Mouse (Mus musculus) large intestine, adult 2 months (tissue): ENCODE measurements around the gene 4921501E09Rik. TPM values are rescaled to one million over a fixed set of nuclear protein-coding genes. Genes with fewer than 3 reads are reported as not detected.
"Not testable (repeated sequence)": the region's sequence is repeated elsewhere in the genome, so short reads cannot be mapped to it uniquely, and the experiment has no call there.

Experiments used
- DNase-seq: peaks from one replicate; pipeline ENCODE4 v3.0.0-alpha.2; 2012; ENCODE audit warnings: low read depth, low spot score
- WGBS: fragments of 180-500 bp; shearing (Covaris S2); methylation state at CpG from one replicate; pipeline ENCODE4 v1.1.7; 2018; 5-methylcytosine and 5-hydroxymethylcytosine counted together
- polyA plus RNA-seq: library from polyadenylated mRNA; depleted of rRNA; stranded (reverse); fragments of >200 nt; gene quantifications from 2 replicates; pipeline ENCODE4 v1.2.3, GENCODE M21; 2012; rRNA removed

Gene 4921501E09Rik
- polyA plus RNA-seq = not detected in 2 replicates

DNA sequence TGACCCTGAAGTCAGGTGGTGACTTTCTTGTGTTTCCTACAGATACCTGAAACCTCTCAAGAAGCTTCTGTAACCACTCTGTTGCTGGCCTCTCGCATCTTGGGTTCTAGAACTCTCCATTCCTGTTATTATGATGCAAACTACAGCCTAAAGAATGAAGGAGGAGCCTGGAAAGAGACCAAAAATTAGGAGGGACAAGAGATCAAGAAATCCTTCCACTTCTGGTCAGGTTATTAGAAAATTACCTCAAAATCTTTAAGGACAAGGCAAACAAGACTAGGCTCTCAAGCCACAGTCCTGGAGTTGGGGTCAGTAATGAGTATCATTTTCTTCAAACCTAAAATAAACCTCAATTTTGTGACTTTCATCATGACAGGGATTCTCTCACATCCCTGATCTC is at the start of gene 4921501E09Rik:
4921501E09Rik (minus strand) TSS at position 101 of the 400 bp plus-strand sequence.
- DNase-seq = no peak
- 43% methylated on average over 1 of the region's 1 CpGs for WGBS

DNA sequence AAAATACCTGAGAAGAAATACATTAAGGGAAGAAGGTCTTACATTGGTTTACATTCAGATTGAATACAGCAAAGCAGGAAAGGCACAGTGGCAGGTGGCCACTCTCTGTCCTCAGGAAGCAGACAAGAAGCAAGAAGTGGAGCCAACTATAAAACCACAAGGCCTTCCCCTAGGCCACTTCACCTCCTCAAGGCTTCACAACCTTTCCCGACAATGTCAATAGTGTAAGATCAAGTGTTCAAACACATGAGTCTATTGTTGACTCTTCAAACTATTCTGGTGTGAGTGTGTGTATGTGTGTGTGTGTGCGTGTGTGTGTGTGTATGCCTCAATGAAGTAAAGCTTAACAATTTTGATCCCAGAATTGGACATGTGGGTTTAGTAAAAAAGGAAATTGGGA is 29.5 kb upstream of the 4921501E09Rik start:
- WGBS = 85% methylated on average over 2 of the region's 2 CpGs
- DNase-seq = no peak

DNA sequence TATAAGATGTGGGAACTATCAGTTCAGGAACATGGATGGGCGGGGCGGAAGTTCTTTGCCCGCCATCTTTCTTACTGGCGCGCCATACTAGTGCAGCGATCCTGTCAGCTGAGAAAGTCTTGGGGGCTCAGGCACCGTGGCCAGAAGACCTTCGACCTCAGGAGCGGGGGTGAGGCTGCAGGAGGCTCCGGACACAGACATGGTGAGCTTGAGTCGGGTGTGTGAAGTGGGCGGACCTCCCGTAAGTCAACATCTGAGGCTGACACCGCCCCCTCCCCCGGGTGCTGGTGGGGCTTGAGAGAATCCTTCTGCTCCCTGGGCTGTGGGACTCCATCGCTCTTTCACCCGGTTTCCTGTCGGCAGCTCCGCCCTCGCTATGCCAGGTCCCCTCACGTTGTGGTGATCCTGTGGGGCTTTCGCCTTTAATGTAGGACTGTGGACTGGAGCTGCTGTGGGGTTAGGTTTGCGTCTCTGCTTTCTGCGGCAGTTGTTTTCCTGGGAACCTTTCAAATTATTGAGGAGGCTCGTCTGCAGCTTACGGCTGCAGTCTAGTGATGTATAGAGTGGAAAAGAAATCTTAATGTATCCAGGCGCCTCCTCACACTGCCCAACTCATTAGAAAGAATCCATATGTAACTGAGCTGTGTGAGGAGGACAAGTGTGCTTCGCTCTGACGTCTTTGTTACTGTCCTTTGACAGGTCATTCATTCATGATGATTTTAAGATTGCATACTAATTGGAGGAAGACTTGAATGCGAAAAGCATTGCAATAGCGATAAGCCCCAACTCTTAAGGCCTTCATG is 24.7 kb upstream of the 4921501E09Rik start:
- DNase-seq = peak; percentile 59
- WGBS = under 1% methylated on average over 31 of the region's 31 CpGs

DNA sequence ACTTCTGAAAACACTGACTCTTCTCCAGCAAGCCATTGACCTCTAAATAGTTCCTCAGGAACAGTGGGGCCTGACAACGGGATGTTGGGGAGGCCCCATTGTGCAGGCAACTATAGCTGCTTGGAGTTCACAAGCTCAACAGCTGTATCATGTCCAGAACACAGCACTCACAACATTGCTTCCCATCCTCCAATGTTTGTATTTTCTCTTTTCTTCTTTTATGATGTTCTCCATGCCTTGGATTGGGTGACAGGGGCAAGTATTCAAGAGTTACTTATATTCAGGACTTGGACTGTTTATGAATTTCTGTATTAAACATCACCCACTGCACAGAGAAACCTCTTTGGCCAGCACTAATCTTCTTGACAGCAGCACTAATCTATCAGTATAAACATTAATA is 23.8 kb upstream of the 4921501E09Rik start:
- DNase-seq = no peak
- WGBS = 72% methylated on average over 1 of the region's 1 CpGs

DNA sequence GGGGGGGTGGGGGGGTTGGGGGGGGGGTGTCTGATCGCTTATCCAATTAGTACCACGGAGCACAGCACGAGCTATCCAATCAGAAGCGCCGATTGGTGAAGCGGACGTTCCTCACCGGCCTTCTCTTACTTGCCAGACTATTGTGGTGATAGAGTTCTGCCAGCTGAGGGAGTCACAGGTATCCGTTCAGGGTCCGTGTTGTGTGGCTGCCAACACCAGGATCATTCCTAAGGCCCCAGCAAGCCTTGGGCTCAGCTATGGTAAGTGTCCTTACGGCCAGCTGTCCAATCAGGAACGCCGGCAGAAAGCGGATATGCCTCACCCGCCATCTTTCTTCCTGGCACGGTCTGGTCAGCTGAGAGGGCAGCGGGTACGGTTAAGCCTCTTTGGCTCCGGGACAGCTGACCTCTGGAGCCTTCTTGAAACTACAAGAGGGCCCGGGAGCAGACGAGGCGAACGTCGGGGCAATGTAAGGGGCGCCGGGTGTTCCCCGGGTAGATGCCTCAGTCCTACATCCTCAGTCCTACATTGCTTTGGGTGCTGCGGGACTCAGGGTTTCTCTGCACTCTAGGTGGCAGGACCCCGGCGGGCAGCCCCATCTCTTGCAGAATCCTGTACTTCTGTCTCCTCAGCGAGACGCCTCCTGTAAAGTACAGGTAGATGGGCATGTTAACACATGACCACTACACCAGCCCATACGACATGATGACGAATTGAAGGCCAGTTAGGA is 21.5 kb upstream of the 4921501E09Rik start, which contains the start of gene Zfp563:
Zfp563 (plus strand) TSS at position 91 of the 730 bp plus-strand sequence.
- peak; percentile 78 for DNase-seq
- 4% methylated on average over 34 of the region's 34 CpGs for WGBS

DNA sequence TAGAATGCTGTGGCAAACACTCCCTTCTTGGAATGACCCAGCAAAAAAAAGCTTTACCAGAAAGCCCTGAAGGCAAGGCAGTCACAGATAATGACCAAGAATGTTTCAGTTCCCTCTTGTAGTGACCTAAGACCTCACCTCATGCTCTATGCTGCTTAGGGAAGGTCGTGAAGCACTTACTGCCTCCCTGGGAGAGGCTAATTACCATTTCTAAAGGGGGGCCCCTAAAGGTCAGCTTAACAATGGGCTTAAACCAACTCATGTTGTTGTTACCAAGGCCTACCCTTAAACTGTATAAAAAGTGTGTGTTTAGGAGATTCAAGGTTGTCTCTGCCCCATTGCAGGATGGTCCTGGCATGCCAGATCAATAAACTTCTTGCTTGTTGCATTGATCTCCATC is 4.9 kb downstream of the 4921501E09Rik start:
- no peak for DNase-seq
- WGBS = 0% methylated on average over 1 of the region's 1 CpGs

DNA sequence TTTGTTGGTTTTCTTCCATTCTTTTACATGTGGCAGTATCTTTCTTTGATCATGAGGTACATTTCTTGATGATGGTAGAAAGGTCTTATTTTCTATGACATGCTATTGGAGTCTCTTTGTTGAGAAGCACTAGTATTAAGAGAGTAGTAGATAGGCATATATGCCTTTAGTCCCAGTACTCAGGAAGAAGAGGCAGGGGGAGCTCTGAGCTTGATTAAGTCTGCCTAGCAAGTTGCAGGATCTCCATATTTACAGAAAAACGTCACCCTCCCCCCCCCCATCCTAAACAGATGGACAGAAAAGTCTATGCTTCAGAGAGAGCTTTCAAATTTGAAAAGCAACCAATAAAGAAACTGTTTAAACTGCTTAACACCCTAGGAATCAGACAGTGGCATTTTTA is 9.1 kb downstream of the 4921501E09Rik start:
- WGBS = 3% methylated on average over 1 of the region's 1 CpGs
- DNase-seq = no peak

DNA sequence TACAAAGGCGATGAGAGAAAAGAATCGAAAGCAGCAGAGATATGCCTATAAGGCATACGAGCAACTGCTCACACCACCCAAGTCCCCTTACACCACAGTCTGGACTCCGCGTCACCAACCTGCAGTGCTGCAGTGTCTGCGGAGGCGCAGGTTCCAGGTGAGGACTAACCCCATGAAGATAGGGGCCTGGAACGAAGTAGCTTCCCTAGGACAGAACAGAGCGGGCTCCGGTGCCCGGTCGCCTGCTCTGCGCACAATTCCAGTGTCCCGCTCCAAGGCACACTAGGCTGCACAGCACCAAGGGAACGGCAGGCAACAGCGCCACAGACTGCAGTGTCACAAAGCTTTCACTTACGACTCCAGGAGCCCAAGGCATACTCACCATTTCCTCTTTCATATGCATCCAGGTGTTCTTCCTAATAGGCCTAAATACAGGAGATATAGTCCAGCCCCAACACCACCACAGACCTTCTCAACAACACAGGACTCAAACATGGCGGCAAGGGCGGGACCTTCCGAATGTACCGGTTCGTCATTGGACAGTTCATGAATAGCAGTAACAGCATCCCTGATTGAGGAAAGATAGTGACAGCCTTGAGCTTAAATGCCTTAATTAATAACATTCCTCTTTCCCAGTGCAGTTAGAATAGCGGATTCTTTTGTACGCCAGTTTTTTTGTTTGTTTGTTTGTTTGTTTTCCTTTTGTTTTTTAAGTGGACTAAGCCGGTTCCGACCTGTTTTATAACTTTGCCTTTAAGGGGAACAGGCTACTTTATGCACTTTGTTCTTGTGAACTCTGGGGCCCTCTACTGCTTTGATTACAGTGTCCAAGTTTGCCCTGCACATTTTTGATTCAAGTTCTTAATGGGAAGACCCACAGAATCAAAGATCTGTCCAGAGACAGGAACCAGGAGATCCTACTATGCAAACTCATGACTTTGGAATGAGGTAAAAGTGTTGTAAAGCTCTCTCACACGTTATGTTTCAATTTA is 34.7 kb downstream of the 4921501E09Rik start, which contains the start of gene Zfp763:
Zfp763 (minus strand) TSS at position 503 of the 992 bp plus-strand sequence.
- WGBS = 1% methylated on average over 27 of the region's 27 CpGs
- peak; percentile 73 for DNase-seq

DNA sequence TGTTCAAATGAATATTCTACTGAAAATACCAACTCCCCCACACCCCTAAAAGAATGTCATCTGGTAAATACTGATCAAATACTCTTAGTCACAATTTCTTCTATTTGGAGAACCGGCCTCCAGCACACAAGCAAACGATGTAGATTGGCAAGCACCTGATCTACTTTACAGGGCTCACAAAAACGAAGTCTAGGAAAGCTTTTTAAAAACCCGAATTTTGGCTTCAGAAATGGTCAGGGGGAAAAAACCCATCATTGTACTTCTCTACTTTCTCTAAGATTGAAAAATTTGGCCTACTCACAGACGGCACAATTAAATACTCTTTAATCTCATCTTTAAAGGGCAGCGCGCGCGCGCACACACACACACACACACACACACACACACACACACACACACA is 35.5 kb downstream of the 4921501E09Rik start:
- DNase-seq = no peak

DNA sequence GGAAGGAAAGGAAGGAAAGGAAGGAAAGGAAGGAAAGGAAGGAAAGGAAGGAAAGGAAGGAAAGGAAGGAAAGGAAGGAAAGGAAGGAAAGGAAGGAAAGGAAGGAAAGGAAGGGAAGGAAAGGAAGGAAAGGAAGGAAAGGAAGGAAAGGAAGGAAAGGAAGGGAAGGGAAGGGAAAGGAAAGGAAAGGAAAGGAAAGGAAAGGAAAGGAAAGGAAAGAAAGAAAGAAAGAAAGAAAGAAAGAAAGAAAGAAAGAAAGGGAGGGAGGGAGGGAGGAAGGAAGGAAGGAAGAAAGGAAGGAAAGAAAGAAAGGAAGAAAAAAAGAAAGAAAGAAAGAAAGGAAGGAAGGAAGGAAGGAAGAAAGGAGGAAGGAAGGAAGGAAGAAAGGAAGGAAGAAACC is 47.4 kb downstream of the 4921501E09Rik start:
- not testable (repeated sequence) for DNase-seq

More for the DNA sequence above, 35.5 kb downstream of the 4921501E09Rik start:
- WGBS = 3% methylated on average over 10 of the region's 10 CpGs

Other genes starting within 250 kb of the 4921501E09Rik start
- gene Zfp799, start 237.8 kb downstream of the 4921501E09Rik start, polyA plus RNA-seq = 2.2 and 5.2 TPM in 2 replicates
- gene Zfp870, start 176.4 kb downstream of the 4921501E09Rik start, polyA plus RNA-seq = 1.1 and 1.2 TPM in 2 replicates
- 541 and 1,297 TPM in 2 replicates for gene Cyp4f14, start 150.7 kb downstream of the 4921501E09Rik start, polyA plus RNA-seq
- gene Cyp4f13, start 120.7 kb downstream of the 4921501E09Rik start, polyA plus RNA-seq = 60.1 and 94.9 TPM in 2 replicates
- 1.7 and 2.0 TPM in 2 replicates for gene Zfp472, start 102.2 kb downstream of the 4921501E09Rik start, polyA plus RNA-seq
- 2.2 and 3.0 TPM in 2 replicates for gene Zfp952, start 74.9 kb downstream of the 4921501E09Rik start, polyA plus RNA-seq
- 0.42 and 0.75 TPM in 2 replicates for gene Zfp763, start 34.7 kb downstream of the 4921501E09Rik start, polyA plus RNA-seq
- gene Zfp563, start 21.3 kb upstream of the 4921501E09Rik start, polyA plus RNA-seq = 1.1 and 1.4 TPM in 2 replicates
- gene Morc2b, start 71.6 kb upstream of the 4921501E09Rik start, polyA plus RNA-seq = not detected in 2 replicates
- not detected in 2 replicates for gene Olfr55, start 100.4 kb upstream of the 4921501E09Rik start, polyA plus RNA-seq
- gene Olfr239, start 123.2 kb upstream of the 4921501E09Rik start, polyA plus RNA-seq = not detected in 2 replicates
- not detected in 2 replicates for gene Olfr1564, start 153.6 kb upstream of the 4921501E09Rik start, polyA plus RNA-seq
- 0.79 and 1.1 TPM in 2 replicates for gene Zfp955a, start 187.1 kb upstream of the 4921501E09Rik start, polyA plus RNA-seq
- not detected in 2 replicates for gene Olfr63, start 196.6 kb upstream of the 4921501E09Rik start, polyA plus RNA-seq
- 0.89 and 1.7 TPM in 2 replicates for gene Zfp955b, start 221.5 kb upstream of the 4921501E09Rik start, polyA plus RNA-seq